In the genomic region with DNA sequence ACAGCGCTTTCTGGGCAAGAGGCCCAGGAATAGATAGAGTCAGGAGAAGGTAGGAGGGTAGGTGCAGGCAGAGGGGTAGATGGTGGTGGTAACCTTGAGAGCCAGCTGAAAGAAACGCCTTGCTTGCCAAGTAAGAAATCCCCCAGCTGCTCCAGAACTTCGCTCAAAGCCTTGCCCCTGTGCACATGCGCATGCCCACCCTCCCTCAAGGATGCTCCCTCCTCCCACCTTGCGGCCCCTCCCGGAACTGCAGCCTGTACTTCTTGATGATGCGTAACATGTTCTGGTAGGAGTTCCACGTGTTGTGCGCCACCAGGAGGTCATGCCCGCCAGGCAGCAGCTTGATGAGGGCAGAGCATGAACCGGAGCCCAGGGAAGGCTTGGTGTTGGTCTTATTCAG, we compare ENCODE assay signal across 10 mouse cellular contexts. TPM values are rescaled to one million over a fixed set of nuclear protein-coding genes. Genes with fewer than 3 reads are reported as not detected.
DNase-seq lines count a peak whose midpoint lies in the region; ATAC-seq and TF ChIP-seq lines count a peak whose summit lies in the region.
"Had no signal": no experiment of that assay in that cellular context is flagged by ENCODE, and none has a peak within 500 bp of the region (broad histone marks: within the 10 kb centered on the region; RNA-seq: fewer than 3 reads in every experiment).

No protein-coding gene starts in this region.

- H3K36me3 ChIP-seq in lung, embryonic 14.5 days (ENCODE audit: insufficient read depth): peaks cover 34% of the 10 kb centered on the region; the same call in 1 of the 2 replicates
- H3K36me3 ChIP-seq in midbrain, postnatal 0 days (ENCODE audit: insufficient read depth, low read length): peaks cover 25% of the 10 kb centered on the region

- DNase-seq in gastrocnemius, adult 2 months: no peak
- DNase-seq in gastrocnemius, postnatal 14 days: no peak
- peak; percentile 55 for DNase-seq in lung, embryonic 14.5 days
- no peak for DNase-seq in lung, postnatal 36 days
- DNase-seq in brain, embryonic 14.5 days (ENCODE audit: low read depth): peak; percentile 65
- peak; percentile 53 for DNase-seq in midbrain, postnatal 0 days (ENCODE audit: low spot score)
- DNase-seq in spleen, postnatal 4 days (ENCODE audit: low spot score in 2 of 2): no peak
- DNase-seq in urinary bladder, postnatal 14 days (ENCODE audit: low spot score): no peak

- intact Hi-C loops in gastrocnemius, adult 2 months (cut with DNase I): no loop called here
- intact Hi-C loops in gastrocnemius, postnatal 14 days (cut with DNase I; ENCODE audit: low total_unique reads): no loop called here

- H3K9me3 ChIP-seq in lung, embryonic 14.5 days (ENCODE audit: low read depth, low read length): no peaks in the 10 kb centered on the region
- no peaks in the 10 kb centered on the region for H3K9me3 ChIP-seq in midbrain, postnatal 0 days (ENCODE audit: low read length)
- H3K9me3 ChIP-seq: embryonic facial prominence, embryonic 15.5 days had no signal

- H3K27ac ChIP-seq in gastrocnemius, adult 2 months: peak overlapping the region; percentile 40
- no peak overlapping the region for H3K27ac ChIP-seq in lung, embryonic 14.5 days (ENCODE audit: low read depth)
- H3K27ac ChIP-seq in midbrain, postnatal 0 days (ENCODE audit: low read depth, low read length): no peak overlapping the region
- H3K27ac ChIP-seq: embryonic facial prominence, embryonic 15.5 days had no signal

- no peak overlapping the region for H3K9ac ChIP-seq in lung, embryonic 14.5 days
- H3K9ac ChIP-seq in midbrain, postnatal 0 days (replicated peaks; ENCODE audit: low read length, poor library complexity, severe bottlenecking): no peak overlapping the region
- H3K9ac ChIP-seq: embryonic facial prominence, embryonic 15.5 days had no signal

- TF ChIP-seq POLR2A in brain, embryonic 14.5 days (IDR thresholded peaks at IDR 0.05; ENCODE audit: borderline replicate concordance, extremely low read depth, insufficient read depth, insufficient read length, poor library complexity, severe bottlenecking): no peak

- H3K4me2 ChIP-seq in lung, embryonic 14.5 days: no peak overlapping the region
- no peak overlapping the region for H3K4me2 ChIP-seq in midbrain, postnatal 0 days (ENCODE audit: low read depth, low read length, poor library complexity, severe bottlenecking)
- H3K4me2 ChIP-seq: embryonic facial prominence, embryonic 15.5 days had no signal

- H3K4me3 ChIP-seq in gastrocnemius, adult 2 months: no peak overlapping the region
- no peak overlapping the region for H3K4me3 ChIP-seq in lung, embryonic 14.5 days (ENCODE audit: low read depth, low read length)
- no peak overlapping the region for H3K4me3 ChIP-seq in midbrain, postnatal 0 days (ENCODE audit: low read depth, low read length)
- H3K4me3 ChIP-seq: embryonic facial prominence, embryonic 15.5 days had no signal

- peak; percentile 24; the same call in 1 of the 2 replicates for TF ChIP-seq CTCF in gastrocnemius, adult 2 months (IDR thresholded peaks at IDR 0.05)
- peak; percentile 69 for TF ChIP-seq CTCF in lung, embryonic 14.5 days (IDR thresholded peaks at IDR 0.05; ENCODE audit: low read depth)
- peak; percentile 59 for TF ChIP-seq CTCF in brain, embryonic 14.5 days (IDR thresholded peaks at IDR 0.05; ENCODE audit: borderline replicate concordance, extremely low read depth, insufficient read depth, insufficient read length)
- peak; percentile 73 for TF ChIP-seq CTCF in midbrain, postnatal 0 days (IDR thresholded peaks at IDR 0.05)

- 58% methylated on average over 11 of the region's 11 CpGs for WGBS in lung, embryonic 14.5 days
- 59% methylated on average over 11 of the region's 11 CpGs for WGBS in midbrain, postnatal 0 days

- no peak for ATAC-seq in lung, embryonic 14.5 days (ENCODE audit: insufficient read depth)
- ATAC-seq in midbrain, postnatal 0 days (ENCODE audit: low FRiP score): no peak

- no peaks in the 10 kb centered on the region for H3K27me3 ChIP-seq in lung, embryonic 14.5 days (ENCODE audit: insufficient read depth, low read length)
- H3K27me3 ChIP-seq in midbrain, postnatal 0 days (ENCODE audit: insufficient read depth, low read length): no peaks in the 10 kb centered on the region
- H3K27me3 ChIP-seq: embryonic facial prominence, embryonic 15.5 days had no signal

- H3K4me1 ChIP-seq in lung, embryonic 14.5 days (ENCODE audit: insufficient read depth): no peaks in the 10 kb centered on the region
- H3K4me1 ChIP-seq in midbrain, postnatal 0 days (ENCODE audit: insufficient read depth, low read length): no peaks in the 10 kb centered on the region
- H3K4me1 ChIP-seq: embryonic facial prominence, embryonic 15.5 days had no signal

RNA-seq across cellular contexts. Expression of a gene that starts 11.0 kb away (rescaled TPM):
- 10 to 100 TPM; 33.7 to 47.8 TPM for total RNA-seq in gastrocnemius, adult 2 months (2021)
- 10 to 100 TPM; 31.7 to 34.3 TPM for total RNA-seq in gastrocnemius, postnatal 14 days (2021)
- polyA plus RNA-seq in lung, embryonic 14.5 days (2014; fragmentation: Nextera tagmentation; extraction: Ambion mirVana): 46.3 and 49.6 TPM in 2 replicates
- polyA plus RNA-seq in brain, embryonic 14.5 days (2012; rRNA removed): 16.8 and 23.2 TPM in 2 replicates
- total RNA-seq in midbrain, postnatal 0 days (2014; rRNA removed): 26.7 and 27.9 TPM in 2 replicates
- polyA plus RNA-seq in midbrain, postnatal 0 days (2015; fragmentation: Nextera tagmentation; extraction: Ambion mirVana): 49.9 and 52.9 TPM in 2 replicates

RNA-seq across cellular contexts. Expression of a gene that starts 16.1 kb away (rescaled TPM):
- total RNA-seq in gastrocnemius, adult 2 months (2021): under 1 TPM; 0.26 to 0.70 TPM
- not detected for total RNA-seq in gastrocnemius, postnatal 14 days (2021)
- polyA plus RNA-seq in lung, embryonic 14.5 days (2014; fragmentation: Nextera tagmentation; extraction: Ambion mirVana): not detected in 2 replicates
- not detected in 2 replicates for polyA plus RNA-seq in brain, embryonic 14.5 days (2012; rRNA removed)
- total RNA-seq in midbrain, postnatal 0 days (2014; rRNA removed): not detected in 2 replicates
- polyA plus RNA-seq in midbrain, postnatal 0 days (2015; fragmentation: Nextera tagmentation; extraction: Ambion mirVana): 0.17 and 0.23 TPM in 2 replicates
- polyA plus RNA-seq: embryonic facial prominence, embryonic 15.5 days; small intestine, adult 2 months had no signal

RNA-seq across cellular contexts. Expression of a gene that starts 18.5 kb away (rescaled TPM):
- 10 to 100 TPM in 1 of 2 experiments, 1 to 10 TPM in 1; 8.1 to 10.5 TPM for total RNA-seq in gastrocnemius, adult 2 months (2021)
- 10 to 100 TPM; 12.5 to 13.0 TPM for total RNA-seq in gastrocnemius, postnatal 14 days (2021)
- 2.7 and 3.6 TPM in 2 replicates for polyA plus RNA-seq in lung, embryonic 14.5 days (2014; fragmentation: Nextera tagmentation; extraction: Ambion mirVana)
- polyA plus RNA-seq in brain, embryonic 14.5 days (2012; rRNA removed): 3.1 and 3.5 TPM in 2 replicates
- 1.9 and 2.1 TPM in 2 replicates for total RNA-seq in midbrain, postnatal 0 days (2014; rRNA removed)
- 2.5 and 2.7 TPM in 2 replicates for polyA plus RNA-seq in midbrain, postnatal 0 days (2015; fragmentation: Nextera tagmentation; extraction: Ambion mirVana)

RNA-seq across cellular contexts. Expression of a gene that starts 19.8 kb away (rescaled TPM):
- 1 to 10 TPM in 1 of 2 experiments, under 1 TPM in 1; 0.41 to 1.1 TPM for total RNA-seq in gastrocnemius, adult 2 months (2021)
- total RNA-seq in gastrocnemius, postnatal 14 days (2021): under 1 TPM; 0.40 to 0.55 TPM
- polyA plus RNA-seq in lung, embryonic 14.5 days (2014; fragmentation: Nextera tagmentation; extraction: Ambion mirVana): 3.3 and 4.7 TPM in 2 replicates
- polyA plus RNA-seq in brain, embryonic 14.5 days (2012; rRNA removed): 8.6 and 8.9 TPM in 2 replicates
- 3.4 and 4.4 TPM in 2 replicates for total RNA-seq in midbrain, postnatal 0 days (2014; rRNA removed)
- polyA plus RNA-seq in midbrain, postnatal 0 days (2015; fragmentation: Nextera tagmentation; extraction: Ambion mirVana): 5.8 and 6.0 TPM in 2 replicates

Comparison
In these comparisons a context has a peak if more than half of its experiments do, and no peak if none do; other contexts are left out.
1. DNase-seq: peak in lung, embryonic 14.5 days (single experiment), brain, embryonic 14.5 days (single experiment) and midbrain, postnatal 0 days (single experiment); none in gastrocnemius, adult 2 months (single experiment), gastrocnemius, postnatal 14 days (single experiment), lung, postnatal 36 days (single experiment), spleen, postnatal 4 days (0 of 2) and urinary bladder, postnatal 14 days (single experiment).
2. Peak in every context shown above with its lines, with median percentiles within 50 percentile points of each other: CTCF ChIP-seq.